Mouse (Mus musculus) liver, embryonic 15.5 days (tissue): ENCODE data around the gene Hells. TPM values are rescaled to one million over a fixed set of nuclear protein-coding genes. Genes with fewer than 3 reads are reported as not detected.

Experiments used
- microRNA-seq: library from miRNA; unstranded; fragments of <30 nt; microRNA quantifications from one replicate; pipeline ENCODE4, GENCODE M21; 2016
- polyA plus RNA-seq: library from polyadenylated mRNA; unstranded; fragments of >200 nt; fragmentation: Nextera tagmentation; extraction: Ambion mirVana; gene quantifications from 2 replicates; pipeline ENCODE4 v1.2.1, GENCODE M21; 2015

The Hells gene
- polyA plus RNA-seq, 1 experiment from 2014 or later, result 18.2 TPM

Small RNA genes lying within 50 kb of the gene (microRNA-seq; reads per million reads assigned to microRNA genes)
- gene Gm23800, result not detected

Other genes with a start within 250 kb of the Hells start
- gene Noc3l, start 111.7 kb upstream of the Hells start, polyA plus RNA-seq, result 3.1 and 3.2 TPM in 2 replicates
- gene Tbc1d12, start 94.3 kb upstream of the Hells start, polyA plus RNA-seq, result 1.1 and 1.2 TPM in 2 replicates
- gene Cyp2c55, start 76.1 kb downstream of the Hells start, polyA plus RNA-seq, result not detected in 2 replicates
- gene Cyp2c65, start 130.1 kb downstream of the Hells start, polyA plus RNA-seq, result not detected in 2 replicates
- not detected in 2 replicates for gene Cyp2c66, start 183.0 kb downstream of the Hells start, polyA plus RNA-seq